Mouse (Mus musculus) bone marrow, adult 2 months (tissue): ENCODE results near the gene Cacfd1.

Source experiments
- CTCF ChIP-seq: fragments of 200-500 bp; IDR thresholded peaks from 2 replicates; pipeline ENCODE4 v1.5.1; 2011; ENCODE audit warnings: low read length, control low read depth; ENCODE audit not compliant: control insufficient read depth, insufficient read depth
- POLR2A ChIP-seq: fragments of 200-500 bp; IDR thresholded peaks from 2 replicates; pipeline ENCODE4 v1.6.1; 2011; ENCODE audit warnings: low read depth, mild to moderate bottlenecking, control low read depth, low read length, borderline replicate concordance; ENCODE audit not compliant: control insufficient read depth

DNA sequence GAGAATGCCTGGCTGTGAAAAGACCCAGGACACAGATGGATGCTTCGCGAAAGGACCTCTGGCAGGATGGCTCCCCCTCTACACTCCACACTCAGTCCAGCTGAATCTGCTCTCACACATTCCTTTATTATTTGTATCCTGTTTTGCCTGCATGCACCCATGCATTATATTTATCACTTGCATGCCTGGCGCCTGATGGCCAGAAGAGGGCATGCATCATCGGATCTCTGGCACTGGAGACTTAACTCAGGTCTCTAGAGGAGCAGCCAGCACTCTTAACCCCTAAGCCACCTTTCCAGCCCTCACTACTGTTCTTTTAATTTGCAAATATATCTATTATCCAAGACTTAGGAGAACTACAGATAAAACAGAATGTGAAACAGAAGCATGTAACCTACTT, 49.0 kb upstream of the Cacfd1 start:
- peak; percentile 20; the same call in 1 of the 2 replicates for TF ChIP-seq CTCF
- TF ChIP-seq POLR2A: no peak
